Mouse (Mus musculus) adrenal gland, postnatal 25 days (tissue): ENCODE data around the gene Hebp1. TPM values are rescaled to one million over a fixed set of nuclear protein-coding genes. Genes with fewer than 3 reads are reported as not detected.

Experiments used
- DNase-seq: peaks from one replicate; pipeline ENCODE4 v3.0.0; 2021; ENCODE audit warnings: mixed read lengths
- long read RNA-seq: library from polyadenylated mRNA; stranded (forward); transcript quantifications from one replicate; pipeline ENCODE4 v2.0.0, GENCODE M21; 2021
- total RNA-seq: library from RNA; stranded (reverse); gene quantifications from 2 replicates; pipeline ENCODE4 v1.2.3, GENCODE M21; 2021

Hebp1 gene
- 16.4 and 23.9 TPM in 2 replicates for total RNA-seq
- long read RNA-seq, transcript Hebp1-201 (4 exons, 1,058 nt), result major isoform, 56 of 83 reads
- long read RNA-seq, partial matches to known transcripts, result 25 of 83 reads
- long read RNA-seq, other reads (novel, unspliced or antisense), result 2 of 83 reads

- peak; percentile 91 for DNase-seq
Measured at GRCm38 (mm10) chr6:135197921-135198532, at the start of gene Hebp1, which contains the start of gene Fam234b. Gene Hebp1, minus strand, starts transcription at chr6:135198022. Gene Fam234b, plus strand, starts transcription at chr6:135197977.

DNA sequence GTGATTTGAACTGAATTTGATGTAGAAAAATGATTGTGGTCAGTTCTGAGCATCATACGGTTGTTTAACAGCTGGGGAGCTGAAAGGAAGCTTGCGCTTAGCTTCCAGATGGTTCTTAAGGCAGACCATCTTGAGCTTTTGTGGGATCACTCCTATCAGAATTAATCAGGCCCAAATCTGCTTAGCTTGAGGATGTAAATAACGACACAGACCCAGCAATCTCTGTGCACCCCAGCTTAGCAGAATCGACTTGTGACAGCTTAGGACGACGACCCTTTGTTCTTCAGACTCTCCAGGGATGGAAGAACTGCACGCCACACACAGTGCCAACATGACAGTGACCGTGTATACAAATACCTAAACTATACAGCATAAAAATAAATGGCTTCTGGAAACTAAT lies 47.8 kb upstream of the Hebp1 start:
- no peak for DNase-seq

DNA sequence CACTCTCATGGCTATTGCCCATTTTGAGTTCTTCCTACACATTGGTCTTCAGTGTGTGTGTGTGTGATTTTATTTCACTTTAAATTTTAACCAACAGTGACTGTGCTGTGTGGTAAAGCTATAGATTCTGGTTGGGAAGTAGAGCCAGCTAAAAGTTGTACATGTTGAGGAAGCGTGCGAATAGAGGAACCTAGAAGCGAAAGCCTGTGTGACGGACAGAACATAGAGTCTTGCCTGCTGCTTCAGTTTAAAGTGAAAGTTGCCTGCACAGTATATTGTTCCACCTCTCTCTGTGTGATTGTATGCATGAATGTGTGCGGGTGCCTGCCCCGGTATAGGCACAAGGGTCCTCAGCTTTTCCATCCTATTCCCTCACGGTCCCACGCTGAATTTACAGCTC lies 42.5 kb upstream of the Hebp1 start:
- DNase-seq, result no peak

DNA sequence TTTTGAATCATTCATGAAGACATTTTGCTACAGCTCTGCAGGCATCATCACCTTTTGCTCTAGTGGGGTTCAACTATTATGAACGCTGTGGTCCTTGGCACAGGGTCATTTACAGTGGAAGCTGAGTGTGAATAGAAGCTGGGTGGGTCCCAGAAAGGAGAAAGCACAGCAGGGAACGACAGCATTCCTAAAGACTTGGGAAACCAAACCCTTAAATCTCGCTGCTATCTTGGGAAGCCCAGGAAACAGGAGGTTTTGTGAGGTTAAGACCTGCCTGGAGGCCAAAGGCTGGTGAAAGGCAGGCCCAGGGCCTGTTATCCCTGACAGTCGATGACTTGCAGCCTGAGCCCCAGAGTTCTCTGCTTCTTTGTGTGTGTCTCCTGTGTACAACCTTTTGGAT lies 40.4 kb upstream of the Hebp1 start:
- no peak for DNase-seq

DNA sequence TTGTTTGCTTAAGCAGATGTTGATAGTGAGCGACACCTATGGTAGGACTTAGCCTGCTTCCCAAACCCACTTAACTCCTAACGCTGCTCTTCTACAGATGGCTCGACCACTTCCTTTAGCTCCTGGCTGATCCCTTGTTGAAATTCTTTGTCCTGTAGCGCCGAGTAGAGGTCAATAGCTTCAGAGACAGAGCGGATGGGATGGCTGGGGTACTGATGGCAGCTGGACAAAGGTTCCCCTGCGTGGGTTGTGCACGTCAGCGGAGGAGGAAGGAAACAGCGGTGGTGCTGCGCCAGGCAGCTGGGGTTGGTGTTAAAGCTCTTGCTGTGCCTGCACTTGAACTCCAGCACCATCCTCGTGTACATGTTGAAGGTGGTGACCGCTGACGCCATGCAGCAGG lies 39.5 kb upstream of the Hebp1 start:
- DNase-seq, result no peak

DNA sequence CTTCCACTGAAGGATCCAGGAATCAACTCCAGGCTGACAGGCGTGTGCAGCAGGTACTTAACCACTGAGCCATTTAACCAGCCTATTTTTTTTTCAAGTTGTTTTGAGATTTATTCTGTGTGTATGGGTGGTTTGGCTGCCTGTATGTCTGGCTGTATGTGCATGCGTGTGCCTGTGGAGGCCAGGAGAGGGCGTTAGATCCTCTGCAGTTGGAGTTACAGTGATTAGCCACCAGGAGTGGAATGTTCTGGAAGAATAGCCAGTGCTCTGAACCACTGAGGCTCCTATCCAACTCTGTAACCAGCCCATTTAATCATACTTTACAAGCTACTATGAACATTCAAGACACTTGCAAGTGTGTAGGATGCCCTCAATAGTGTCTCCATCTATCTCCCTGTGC lies 38.8 kb upstream of the Hebp1 start:
- no peak for DNase-seq

- no peak for DNase-seq
Measured at GRCm38 (mm10) chr6:135235742-135236141, 37.9 kb upstream of the Hebp1 start.

- no peak for DNase-seq
Measured at GRCm38 (mm10) chr6:135232443-135233182, 34.8 kb upstream of the Hebp1 start.

DNA sequence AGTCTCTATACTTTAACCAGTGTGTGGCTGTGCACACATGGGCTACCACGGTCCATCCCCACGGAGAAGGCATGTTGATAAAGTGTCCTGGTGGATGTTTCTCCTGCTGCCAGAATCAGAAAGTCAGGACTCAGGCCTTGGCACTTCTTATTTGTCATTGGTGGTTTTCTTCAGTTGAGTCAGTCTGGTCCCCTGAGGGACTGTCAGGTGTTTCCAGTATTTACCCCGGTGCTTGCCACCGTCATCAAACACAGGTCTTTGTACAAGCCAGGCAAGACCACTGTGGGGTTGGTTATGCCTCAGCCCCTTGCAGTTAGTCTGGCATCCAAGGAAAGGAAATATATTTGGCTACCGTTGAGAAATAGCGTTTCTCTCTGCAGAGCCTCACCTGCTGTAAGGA lies 32.8 kb upstream of the Hebp1 start:
- DNase-seq, result no peak

DNA sequence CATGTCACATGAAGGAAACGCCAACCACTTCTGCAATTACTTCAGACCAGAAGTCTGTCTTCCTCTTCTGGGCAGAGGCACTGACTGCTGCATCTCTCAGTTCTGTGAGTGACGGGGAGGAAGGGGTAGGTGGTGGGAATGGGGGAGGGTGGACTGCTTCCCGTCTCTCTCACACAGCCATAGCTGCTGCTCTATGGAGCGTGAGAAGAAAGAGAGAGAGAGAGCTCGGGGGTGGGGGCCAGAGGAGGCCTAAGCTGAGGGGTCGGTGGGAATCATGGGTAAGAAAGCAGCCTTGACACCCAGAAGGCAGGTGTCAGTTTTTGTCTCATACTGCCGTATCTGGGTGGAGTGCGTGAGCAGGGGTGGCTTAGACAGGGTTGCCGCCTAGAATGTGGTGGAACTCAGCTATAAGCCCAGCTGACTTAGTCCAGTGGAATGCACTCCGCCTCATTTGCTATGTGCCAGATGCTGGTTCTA lies 30.7 kb upstream of the Hebp1 start:
- no peak for DNase-seq

DNA sequence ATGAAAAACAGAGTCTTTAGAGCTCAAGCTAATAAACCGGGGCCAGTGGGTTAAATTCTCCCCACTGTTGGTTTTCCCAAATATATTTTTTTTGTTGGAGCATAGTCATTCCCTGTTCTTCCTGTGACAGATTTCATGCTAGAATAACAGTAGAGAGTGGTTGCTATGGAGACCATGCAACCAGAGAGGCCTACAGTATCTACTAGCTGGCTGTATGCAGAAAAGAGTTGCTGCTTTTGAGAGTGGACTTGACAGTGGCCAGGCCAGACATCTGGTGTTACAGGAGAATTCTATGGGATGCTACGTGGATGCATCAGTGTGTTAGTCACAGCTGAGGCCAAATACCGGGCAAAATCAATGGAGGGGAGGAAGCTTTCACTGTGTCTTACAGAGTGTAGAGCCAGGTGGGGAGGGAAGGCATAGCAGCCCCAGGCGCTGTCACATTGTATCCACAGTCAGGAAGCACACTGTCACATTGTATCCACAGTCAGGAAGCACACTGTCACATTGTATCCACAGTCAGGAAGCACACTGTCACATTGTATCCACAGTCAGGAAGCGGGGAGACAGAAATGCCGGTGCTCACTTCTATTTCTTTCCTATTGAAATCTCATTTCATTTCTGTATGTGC lies 26.1 kb upstream of the Hebp1 start:
- no peak for DNase-seq

GRCm38 (mm10) chr6:135219916-135220315 lies 22.1 kb upstream of the Hebp1 start:
- no peak for DNase-seq

GRCm38 (mm10) chr6:135218330-135218729 lies 20.5 kb upstream of the Hebp1 start:
- DNase-seq, result no peak

DNA sequence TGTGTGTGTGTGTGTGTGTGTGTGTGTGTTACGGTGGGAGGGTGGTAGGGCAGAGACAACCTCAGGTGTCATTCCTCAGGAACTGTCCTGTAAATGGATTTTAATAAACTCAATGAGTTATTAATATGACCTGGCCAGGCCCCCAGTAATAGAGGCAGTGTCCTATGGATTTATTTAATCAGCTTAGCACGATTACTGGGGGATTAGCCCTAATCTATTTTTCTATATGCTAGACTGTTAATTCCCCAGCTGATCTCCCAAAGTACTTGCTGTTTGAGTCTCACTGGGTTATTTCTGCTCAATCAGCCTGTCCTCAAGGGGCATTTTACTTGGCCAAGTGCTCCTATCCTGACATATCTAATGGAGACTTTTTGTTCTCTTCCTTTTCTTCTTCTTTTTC lies 14.8 kb upstream of the Hebp1 start:
- DNase-seq, result no peak

DNA sequence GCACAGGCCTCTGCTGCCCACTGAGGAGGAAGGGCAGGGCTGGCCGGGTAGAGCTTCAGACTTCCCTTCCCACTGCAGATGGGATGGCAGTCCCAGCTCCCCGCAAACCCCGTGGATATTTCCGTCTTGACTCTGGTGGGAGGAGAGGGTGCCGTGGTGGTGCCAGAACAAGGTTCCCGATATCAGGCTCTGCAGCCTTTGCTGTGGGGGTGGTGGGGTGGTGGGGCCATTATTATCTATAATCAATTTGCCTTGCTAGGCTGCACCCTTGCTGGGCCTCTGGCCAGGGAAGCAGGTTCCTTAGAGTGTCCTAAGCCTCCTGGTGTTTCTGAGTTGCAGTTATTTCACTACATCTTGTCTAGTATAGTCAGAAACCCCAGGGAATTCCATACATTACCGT lies 13.3 kb upstream of the Hebp1 start:
- no peak for DNase-seq

GRCm38 (mm10) chr6:135206909-135207308 lies 9.1 kb upstream of the Hebp1 start:
- no peak for DNase-seq

DNA sequence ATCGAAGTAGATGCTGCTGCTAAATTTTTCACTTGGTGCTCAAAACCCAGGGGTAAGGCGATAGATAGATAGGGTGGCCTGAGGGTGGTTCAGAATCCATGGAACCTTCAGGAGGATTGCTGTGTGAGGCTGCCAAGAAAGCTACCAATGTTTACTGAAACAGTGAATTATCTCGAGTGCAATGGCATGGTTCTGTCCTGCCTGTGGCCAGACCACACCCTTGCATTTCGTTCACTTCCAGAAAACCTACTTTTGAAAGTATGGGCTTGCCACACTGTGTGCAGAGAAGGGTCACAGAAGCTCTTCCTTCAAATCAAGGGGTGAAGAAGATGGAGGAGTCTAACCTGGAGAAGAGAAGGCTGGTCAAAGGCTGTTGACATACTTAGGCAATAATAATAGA lies 8.0 kb upstream of the Hebp1 start:
- DNase-seq, result no peak

DNA sequence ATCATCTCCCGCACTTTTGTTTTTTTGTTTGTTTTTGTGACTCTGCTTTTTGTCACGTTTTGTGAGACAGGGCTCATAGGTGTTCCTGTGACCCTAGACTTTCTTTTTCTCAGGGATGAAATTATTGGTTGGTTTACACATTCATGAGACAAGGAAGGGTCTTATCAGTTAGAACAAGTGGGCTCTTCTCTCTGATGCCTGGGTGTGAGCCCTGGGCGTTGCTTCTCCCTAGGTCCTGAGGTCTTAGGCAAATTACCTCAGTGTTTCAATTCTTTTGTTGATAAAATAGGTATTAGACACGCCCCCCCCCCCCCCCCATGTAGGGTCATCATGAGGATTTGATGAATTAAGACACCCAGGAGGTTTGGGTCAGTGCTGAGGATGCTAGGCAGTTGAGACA lies 7.0 kb upstream of the Hebp1 start:
- DNase-seq, result no peak

DNA sequence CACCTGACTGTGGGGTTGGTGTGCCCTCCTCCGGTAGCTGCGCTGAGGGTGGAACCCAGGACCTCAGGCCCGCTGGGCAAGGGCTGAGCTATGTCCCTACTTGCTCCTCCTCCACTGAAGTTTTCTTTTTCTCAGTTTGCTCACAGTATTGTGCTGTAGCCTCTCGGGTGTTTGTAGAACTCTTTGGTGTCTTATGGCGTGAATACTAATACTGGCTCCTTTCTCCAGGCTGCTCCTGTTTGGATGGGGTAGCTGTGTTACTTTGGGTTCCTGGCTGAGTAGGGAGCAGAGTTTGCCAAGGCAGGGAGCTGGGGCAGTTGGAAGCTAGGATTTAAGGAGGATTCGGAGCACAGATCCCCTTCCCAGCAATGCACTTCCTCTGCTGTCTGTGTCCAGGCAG lies 5.9 kb upstream of the Hebp1 start:
- no peak for DNase-seq

GRCm38 (mm10) chr6:135202668-135203067 lies 4.8 kb upstream of the Hebp1 start:
- DNase-seq, result no peak

DNA sequence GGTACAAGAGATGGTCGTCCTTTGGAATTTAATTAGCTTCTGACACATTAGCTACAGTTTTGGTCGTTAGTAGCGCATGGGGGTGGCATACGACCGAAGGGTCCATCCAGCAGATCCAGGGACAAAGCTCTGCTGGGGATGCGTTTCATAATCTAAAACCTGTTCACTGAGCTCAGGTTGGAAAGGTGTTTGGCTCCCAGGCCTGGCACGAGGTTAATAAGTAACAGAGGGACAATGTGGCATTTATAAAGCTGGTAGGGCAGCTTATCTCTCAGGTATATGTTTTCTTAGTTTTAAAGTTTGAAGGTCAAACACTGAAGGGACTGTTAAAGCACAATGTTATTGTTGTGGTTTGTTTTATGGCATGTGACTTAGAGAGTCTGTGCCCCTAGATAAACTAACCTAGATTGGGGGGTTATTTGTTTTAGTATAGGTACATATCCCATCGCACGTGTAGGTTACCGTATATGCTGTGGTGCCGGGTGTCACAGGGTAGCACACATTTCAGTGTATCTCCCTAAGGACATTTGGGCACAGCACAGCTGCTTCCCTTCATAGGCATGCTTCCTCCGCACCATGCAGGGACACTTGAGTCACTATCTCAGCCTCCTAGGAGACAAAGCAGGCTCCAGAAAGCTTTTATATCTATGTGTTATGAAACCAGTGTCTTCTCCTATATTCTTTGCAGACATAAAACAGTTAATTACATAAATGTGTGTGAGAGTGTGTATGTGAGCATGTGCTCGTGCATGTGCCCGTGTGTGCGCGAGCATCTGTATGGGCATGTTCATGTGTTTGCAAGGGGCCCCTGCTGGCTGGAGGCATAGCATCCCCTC lies 2.5 kb upstream of the Hebp1 start:
- no peak for DNase-seq

GRCm38 (mm10) chr6:135198726-135199125 lies 904 bp upstream of the Hebp1 start:
- no peak for DNase-seq
